Mouse (Mus musculus) embryo, embryonic 10 days (tissue): ENCODE data around the gene Trappc3l.
A peak's percentile ranks its signal among the peaks of the same experiment; 100 is the strongest.
"Not testable (repeated sequence)": the region's sequence is repeated elsewhere in the genome, so short reads cannot be mapped to it uniquely, and the experiment has no call there.

ENCODE experiments used
- DNase-seq: peaks from one replicate; pipeline ENCODE4 v3.0.0-alpha.2; 2015; ENCODE audit warnings: low spot score

Trappc3l gene

DNA sequence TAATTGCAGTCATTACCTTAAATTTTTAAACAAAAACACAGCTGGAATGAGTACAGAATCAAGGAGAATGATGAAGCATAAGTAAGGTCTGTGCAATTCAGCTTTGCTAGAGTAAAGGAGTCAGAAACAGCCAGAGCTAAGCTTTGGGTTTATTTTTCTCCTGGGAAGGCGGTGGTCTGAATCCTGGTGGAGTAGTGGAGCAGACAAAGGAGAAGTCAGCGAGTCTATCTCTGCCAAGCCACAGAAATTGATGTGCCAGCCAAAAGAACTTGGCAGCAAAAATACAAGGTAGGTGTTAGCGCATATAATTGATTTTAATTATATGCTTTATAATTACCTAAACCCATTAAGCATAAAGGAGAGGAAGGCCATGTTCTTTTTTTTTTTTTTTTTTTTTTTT is at the start of gene Trappc3l:
Trappc3l (plus strand) TSS at position 197 of the 400 bp plus-strand sequence.
- DNase-seq, result no peak

DNA sequence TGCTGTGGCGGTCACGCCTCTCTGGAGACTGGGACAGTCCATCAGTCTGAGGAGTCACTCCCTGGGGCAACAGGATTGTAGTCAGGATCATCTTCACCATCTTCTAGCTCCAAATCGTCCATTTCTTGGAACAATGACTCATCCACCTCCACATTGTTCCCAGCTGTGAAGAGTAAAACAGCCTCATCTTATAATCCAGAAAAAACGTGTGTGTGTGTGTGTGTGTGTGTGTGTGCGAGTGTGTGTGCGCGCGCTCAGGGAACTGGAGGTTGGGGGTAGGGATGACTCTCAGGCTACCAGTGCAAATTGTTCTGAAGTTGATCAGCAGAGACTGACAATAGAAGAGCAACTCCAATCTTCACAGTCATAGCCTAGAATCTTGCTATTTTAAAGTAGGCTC is 40.7 kb upstream of the Trappc3l start:
- not testable (repeated sequence) for DNase-seq

DNA sequence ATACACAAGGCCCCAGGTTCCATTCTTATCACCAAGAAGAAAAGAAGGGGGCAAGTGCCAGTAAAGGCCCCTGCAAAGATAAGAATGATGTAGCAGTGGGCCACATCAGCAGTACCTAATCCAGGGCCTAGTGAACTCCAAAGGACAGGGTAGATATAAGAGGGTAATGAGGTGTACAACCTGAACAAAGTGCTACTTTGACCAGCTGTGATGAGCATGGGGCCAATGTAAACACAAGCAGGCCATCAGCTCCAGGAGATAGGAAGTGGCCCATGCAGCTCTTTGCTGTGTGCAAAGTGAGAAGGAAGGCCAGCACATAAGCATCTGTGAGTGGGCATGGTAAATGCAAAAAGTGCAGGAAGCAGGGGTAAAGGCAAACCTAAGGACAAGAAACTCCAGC is 39.0 kb upstream of the Trappc3l start:
- DNase-seq, result no peak

DNA sequence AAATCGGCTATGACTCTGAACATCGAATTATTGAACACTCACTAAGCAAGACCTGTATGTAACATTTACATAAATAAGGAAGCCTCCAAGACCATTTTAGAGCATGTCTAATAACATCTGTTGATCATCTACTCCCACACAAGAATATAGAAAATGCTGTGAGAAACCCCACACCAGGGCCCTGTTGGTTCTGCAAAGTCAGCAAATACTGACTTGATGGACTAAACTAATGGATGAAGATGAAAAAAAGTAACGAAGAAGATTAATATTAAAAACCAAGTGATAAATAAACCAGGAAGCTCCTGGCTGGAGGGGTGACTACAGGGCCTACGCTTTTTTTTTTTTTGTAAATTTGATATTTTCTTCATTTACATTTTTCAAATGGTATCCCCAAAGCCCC is 24.8 kb upstream of the Trappc3l start:
- DNase-seq, result no peak

DNA sequence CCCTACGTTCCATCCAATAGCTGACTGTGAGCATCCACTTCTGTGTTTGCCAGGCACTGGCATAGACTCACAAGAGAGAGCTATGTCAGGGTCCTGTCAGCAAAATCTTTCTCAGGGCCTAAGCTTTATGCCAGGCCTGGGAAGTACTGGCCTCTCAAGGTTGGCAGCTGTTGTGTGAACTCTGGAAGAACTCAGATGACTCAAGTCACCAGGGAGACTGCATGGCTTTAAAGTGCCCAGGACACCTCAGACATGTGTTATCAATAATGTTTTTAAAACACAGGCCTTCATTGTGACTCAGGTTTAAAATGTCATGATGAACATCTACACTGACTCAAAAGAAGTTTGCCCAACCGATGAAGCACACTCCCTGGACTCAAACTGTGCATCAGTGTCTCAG is 24.2 kb upstream of the Trappc3l start:
- DNase-seq, result no peak

DNA sequence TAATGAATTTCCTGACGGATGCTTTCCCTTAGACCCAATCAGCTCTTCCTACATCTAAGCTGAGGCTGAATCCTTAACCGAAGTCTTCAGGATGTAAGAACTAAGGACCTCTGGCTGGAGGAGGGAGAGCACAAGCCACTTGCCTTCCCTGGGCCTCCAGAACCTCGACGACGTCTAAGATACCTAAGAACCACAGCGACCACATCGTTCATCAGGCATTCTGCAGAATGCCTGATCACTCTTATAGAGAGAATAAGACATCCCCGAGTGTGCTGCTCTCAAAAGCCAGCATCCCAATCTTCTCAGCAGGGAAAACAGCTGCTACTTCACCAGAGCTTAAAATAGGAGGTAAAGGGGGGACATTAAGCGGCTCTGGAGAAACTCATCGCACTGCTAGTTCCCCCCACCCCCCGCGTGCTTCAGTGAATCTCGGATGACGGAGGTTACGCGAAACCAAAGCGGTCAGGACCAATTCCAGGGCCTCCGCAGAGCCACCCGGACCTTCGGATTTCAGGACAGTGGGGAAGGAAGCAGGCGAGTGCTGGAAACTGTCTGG is 18.6 kb upstream of the Trappc3l start:
- peak; percentile 29 for DNase-seq

DNA sequence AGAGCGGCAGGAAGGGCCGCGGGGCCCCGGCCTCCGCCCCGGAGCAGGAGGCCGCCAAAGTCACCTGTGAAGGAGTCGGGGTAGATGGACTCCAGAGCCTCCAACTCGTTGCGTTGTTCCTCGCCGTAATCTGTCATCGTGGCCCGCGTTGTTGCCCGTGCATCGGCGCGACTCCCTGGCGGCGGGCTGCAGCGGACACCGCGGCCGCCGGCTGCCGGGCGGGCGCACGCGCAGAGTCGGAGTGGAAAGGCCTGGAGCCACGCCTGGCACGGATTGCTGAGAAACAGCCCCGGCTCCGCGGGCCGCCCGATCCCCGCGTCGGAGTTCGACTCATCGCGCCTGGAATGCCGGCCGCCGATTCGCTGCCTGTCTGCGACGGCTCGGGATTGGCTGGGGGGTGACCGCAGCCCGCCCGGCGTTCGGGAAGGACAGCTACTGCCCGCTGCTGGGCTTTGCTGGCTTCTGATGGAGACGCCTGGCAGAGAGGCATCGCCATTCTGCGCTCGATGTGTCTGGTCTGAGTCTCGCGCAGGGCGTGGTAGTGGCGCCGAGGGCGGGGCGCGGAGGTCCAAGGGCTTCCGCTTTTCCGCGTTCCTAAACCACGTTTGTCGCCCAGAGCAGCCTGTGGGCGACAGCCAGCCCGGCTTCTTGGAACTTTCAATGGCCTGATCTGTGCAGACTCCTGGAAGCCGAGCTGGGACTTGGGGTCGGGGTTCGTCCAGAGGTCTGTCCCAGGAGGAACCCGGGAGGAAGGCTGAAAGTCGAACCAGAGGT is 17.9 kb upstream of the Trappc3l start, which contains the start of gene Rwdd1:
Rwdd1 (minus strand) TSS at position 323 of the 774 bp plus-strand sequence.
- DNase-seq, result peak; percentile 98

DNA sequence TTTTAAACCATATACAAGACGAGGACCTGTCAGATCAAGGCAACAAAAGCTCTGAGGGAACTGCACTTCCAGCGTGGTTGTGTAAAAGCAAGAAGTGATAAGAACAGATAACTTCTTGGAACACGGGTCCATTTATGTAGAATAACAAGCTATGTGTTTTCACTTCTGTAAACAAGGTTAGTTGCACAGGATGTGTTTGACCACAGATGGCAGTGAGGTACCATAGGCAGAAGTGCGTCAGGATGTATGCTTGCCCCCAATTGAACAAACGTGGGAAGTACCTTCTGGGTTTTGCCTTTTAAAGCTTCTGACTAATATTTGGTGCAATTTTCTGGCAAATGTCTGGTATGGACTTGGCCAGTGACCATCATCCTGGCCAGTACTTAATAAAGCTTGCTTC is 7.1 kb upstream of the Trappc3l start:
- no peak for DNase-seq

DNA sequence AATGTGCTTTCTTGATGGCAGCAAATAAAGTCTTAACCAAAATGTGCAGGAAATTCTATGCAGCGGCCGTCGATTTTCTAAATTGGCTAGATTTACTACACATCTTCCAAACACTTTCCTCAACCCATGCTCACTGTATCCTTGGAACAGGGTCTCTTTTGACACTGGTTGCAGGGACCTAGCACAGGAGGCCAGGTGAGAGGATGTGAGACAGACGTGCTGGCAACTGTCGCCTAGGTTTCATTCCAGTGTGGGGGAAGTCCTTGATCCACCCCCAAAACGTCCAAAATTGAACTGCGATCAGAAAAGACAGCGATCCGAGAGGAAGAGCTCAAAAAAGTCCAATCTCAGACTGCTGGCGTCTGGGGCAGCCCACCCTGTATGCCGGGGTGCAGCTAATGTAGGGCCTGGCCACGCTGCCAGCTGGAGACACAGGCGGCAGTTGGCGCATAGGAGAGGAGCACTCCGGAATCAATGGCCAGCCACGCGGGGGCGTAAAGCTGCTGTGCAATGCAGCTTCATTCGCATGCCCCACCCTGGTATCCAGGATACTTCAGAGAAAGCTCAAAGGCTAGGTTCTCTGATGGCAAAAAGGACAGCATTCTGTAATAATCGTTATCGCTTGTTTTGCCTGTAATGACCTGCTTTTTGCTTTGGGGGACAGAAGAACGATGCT is 3.6 kb upstream of the Trappc3l start:
- DNase-seq, result peak; percentile 93

DNA sequence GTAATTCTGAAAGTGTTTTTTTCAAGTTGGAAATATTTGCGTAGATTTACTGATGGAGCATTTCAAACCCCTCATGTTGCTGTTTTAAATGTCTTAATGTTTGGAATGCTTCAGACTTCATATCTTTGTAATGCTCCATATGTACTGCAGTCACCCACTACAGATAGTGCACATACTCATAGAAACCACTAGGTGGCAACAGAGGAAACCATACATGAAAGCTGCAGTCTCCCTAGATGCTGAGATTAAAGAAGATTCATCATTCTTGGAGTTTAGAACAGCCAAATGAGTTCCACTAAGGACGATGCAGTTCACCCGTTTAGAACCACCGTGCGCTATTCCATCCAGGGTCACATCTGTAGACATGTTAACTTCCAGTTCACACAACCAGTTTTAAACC is 810 bp upstream of the Trappc3l start:
- peak; percentile 75 for DNase-seq

DNA sequence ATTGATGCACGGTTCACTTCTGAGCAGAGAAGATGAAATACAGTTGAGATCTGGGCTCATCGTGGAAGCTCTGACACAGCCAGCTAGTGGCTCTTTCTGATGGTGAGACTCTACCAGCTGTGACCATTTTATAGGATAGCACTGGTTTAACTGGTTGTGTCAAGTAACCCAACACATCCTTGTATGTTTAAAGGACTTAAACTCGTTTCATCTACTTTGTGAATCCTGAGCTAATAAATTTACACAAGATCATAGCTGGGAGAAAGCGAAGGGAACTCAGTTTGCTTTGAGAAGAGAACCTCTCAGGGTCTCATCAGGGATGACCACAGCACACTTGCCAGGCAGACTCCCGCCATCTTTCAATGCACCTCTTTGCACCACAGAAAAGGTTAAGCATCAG is 6.8 kb downstream of the Trappc3l start, which contains the start of gene Calhm4:
Calhm4 (minus strand) TSS at position 101 of the 400 bp plus-strand sequence.
- DNase-seq, result no peak

DNA sequence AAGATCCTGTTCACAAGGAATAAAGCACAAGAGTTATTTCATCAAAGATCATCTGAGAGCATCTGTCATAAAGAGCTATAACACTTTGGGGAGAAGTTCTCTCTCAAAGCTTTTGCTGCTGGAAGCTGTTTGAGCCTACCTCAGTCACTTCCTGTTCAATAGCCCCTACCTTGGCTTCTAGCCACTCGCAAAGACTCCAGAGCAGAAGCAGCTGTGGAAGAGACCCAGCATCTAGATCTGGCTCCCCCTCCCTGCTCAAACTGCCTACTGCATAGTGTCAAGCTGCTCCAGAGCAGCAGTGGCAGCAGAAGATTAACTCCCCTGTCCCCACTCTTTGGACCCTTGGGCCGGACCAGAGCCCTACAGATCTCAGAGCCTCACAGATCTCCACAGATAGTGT is 16.6 kb downstream of the Trappc3l start:
- no peak for DNase-seq

DNA sequence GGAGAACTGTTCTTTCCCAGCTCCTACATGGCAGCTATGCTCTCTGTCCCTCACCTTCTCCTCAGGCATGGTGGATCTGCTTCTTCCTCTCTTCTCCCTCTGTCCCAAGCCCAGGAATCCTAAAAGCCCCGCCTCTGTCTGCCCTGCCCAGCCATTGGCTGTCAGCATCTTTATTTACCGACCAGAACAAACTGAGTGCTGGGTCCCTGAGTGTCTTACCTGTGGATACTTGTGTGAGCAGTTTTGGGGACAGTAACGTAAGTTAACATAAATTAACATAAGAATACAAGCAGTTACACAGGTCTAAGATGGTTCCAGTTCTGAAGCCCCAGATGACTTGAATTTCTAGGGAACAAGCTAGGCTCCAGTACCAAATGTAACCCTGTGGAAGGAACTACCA is 29.2 kb downstream of the Trappc3l start:
- DNase-seq, result no peak

DNA sequence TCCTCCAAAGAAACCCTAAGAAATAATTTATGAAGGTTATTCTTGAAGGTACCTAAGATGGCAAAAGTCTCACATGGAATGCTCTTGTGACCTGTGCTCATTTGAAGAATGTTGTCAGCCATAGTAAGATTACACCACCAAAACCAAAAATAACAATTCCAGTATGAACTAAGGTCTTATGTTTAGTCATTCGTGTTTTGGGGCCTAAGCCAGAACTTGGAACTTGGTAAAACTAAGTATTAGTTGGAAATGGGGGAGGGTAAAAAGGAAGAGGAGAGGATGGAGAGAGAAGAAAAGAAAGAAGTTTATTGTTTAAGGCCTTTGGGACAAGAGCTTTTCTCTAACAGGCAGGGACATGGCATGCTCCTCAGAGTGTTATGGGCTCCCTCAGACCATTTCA is 32.2 kb downstream of the Trappc3l start:
- DNase-seq, result no peak

DNA sequence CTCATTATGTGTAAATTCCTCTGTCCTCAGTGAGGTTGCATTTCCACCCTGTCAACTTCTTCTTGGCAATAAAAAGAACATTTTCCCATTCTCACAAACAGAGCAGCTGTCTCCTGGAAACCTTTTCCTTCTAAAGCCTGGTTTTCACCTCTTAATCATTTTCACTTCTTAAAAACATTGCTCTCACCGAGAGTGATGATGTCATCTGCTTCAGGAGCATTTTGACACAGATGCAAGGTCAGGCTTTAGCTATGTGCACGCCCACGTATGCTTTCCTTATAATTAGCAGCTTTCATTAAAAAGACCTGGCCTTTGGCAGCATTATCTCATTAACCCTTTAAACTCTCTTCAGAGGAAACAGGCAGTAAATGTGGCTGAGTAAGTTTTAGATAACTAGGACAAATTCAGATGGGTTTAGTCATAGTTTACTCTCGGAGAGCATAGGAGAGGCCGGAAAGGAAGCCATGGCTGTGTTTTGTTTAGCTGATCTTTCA is 33.6 kb downstream of the Trappc3l start:
- peak; percentile 8 for DNase-seq

DNA sequence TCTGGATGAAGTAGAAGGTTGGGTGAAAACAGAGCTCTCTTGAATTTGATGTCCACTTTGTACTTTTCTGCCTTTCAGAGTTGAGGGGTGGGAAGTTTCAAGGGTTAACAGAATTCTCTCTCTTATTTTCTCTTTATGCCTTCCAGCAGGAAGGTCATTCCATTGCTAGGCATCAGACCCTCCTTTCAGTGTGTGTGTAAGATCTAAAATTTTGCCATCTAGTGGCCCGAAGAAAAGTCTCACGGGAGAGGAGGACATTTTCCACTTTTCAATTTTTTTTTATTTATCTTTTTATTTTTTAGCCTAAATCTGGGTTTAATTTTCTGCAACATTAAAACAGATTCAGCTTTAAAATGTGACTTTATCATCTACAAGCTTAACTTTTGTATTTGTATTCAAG is 34.3 kb downstream of the Trappc3l start:
- no peak for DNase-seq

DNA sequence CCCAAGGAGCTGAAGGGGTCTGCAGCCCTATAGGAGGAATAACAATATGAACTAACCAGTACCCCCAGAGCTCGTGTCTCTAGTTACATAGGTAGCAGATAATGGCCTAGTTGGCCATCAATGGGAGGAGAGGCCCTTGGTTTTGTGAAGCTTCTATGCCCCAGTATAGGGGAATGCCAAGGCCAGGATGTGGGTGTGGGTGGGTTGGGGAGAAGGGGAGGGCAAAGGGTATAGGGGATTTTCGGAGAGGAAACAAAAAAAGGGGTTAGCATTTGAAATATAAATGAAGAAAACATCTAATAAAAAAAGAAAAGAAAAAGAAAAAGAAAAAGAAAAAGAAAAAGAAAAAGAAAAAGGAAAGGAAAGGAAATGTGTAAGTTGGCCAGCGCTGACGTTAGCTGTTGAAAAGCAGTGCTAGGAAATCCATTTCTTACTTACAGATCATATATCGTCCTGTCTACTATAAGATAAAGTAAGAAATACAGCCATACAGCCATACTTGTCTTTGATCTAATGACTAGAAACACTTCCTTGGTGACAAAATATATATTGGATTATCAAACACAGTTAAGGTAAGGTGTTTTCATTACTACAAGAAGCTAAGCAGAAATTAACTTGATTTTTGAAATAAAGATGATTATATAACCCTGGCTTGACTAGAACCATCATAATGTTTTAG is 37.3 kb downstream of the Trappc3l start:
- no peak for DNase-seq

DNA sequence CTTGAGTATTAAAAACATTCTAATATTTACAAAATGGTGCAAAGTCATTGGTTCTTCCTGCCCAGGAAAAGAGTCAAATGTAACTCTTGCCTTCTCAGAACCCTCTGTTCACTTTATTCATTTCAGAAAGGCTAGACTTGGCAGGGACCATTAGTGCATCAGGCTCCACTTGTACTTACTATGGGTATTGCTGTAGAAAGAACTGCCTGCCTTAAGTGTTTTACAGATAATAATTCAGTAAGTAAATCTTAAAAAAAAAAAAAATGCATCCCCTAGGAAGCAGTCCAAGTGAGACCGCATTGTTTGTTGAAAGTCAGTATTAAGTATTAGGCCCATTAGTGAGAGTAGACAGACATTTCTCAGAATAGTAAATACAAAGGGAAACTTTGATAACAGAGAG is 49.1 kb downstream of the Trappc3l start:
- DNase-seq, result no peak

DNA sequence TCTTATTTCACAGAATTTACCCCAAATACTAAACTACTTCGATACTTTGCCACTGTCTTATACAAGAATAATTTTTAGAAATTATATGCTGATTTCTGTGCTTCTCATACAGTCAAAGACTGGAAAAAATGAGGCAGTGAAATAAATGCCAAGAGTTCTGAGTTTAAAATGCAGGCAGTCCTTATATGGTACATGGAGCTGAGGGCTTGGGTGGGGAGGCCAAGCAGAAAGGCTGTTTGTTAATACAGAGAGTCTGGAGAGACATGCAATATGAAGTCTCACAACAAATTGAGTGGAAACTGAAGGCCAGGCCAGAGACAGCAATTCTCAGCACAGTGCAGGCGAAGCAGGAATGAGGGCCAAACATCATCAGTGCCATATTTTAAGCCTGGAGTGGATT is 51.1 kb downstream of the Trappc3l start:
- no peak for DNase-seq

DNA sequence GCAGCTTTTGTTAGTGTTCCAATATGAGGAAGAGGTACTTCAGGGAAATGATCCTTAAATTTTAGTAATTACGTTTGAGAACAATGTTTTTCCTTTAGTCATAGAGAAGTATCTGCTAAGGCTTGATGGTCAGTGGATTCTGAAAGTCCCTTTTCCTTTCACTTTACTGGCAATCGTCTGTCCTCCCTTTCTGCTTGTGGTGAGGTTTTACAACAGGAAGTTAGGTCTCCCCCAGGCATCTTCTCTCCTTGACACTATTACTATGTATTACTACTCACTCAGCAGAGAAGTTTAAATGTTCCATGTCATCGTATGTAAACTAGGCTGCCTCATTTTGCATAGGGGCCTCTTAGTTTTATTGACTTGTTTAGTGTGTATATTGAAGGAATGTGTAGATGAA is 52.1 kb downstream of the Trappc3l start:
- no peak for DNase-seq

DNA sequence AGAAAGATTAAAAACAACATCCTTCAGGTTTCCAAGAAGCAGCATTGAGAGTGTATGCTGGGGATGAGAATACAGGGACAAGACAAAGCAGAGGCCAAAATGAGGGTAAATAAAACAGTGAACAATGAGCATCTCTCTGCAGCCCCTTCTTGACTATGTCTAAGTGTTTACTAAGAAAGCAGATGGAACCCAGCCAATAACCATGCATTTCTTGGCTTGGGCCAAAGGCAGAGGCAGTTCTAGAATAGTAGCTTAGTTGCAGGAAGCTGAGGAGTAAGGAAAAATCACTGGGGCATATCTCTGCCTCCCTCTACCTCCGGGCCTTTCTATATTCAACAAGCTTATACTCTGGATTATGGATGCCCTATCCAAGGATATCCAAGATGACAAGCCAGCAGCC is 53.1 kb downstream of the Trappc3l start:
- DNase-seq, result no peak

DNA sequence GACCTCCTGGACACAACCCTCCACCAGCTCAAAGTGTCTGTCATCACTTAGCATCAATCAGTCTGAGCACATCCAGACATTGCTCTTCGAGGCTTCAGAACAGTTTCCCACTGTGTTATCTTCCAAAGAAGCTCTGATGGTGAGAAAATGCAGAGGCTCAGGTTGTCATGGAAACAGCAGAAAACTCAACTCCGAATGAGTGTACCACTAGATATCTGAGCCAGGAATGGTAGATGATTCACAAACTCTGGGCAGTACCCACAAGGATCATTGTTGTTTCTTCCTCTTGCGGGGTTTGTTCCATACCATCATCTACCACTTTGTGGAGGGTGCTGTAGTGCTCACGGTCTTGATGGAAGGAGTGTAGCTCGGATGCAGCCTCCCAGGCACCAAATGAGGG is 54.5 kb downstream of the Trappc3l start:
- peak; percentile 11 for DNase-seq
